Mouse (Mus musculus) myocyte (in vitro differentiated cells): ENCODE results near the gene Ubxn10. TPM values are rescaled to one million over a fixed set of nuclear protein-coding genes. Genes with fewer than 3 reads are reported as not detected.

ENCODE experiments used
- H3K27me3 ChIP-seq: one replicate; pipeline ENCODE4 v1.6.1; 2011; ENCODE audit not compliant: control insufficient read depth, insufficient read depth, insufficient read length
- H3K36me3 ChIP-seq: one replicate; pipeline ENCODE4 v1.6.1; 2011; ENCODE audit not compliant: control insufficient read depth, insufficient read depth
- H3K4me2 ChIP-seq: one replicate; pipeline ENCODE4 v1.6.1; 2011; ENCODE audit warnings: low read depth, control low read depth
- H3K4me3 ChIP-seq: one replicate; pipeline ENCODE4 v1.5.1; 2011; ENCODE audit warnings: mild to moderate bottlenecking, control low read depth, moderate library complexity
- H3K79me2 ChIP-seq: one replicate; pipeline ENCODE4 v1.6.1; 2011; ENCODE audit not compliant: control insufficient read depth, insufficient read depth
- H3ac ChIP-seq: one replicate; pipeline ENCODE4 v1.6.1; 2011; ENCODE audit not compliant: control insufficient read depth, insufficient read length
- CEBPB ChIP-seq: IDR thresholded peaks from 2 replicates; pipeline ENCODE4 v1.6.1; 2011; ENCODE audit warnings: mild to moderate bottlenecking, moderate library complexity; ENCODE audit not compliant: poor library complexity, insufficient read depth, severe bottlenecking
- E2F4 ChIP-seq: IDR thresholded peaks from one replicate; pipeline ENCODE4 v1.6.1; 2011; ENCODE audit warnings: mild to moderate bottlenecking, control low read depth, moderate library complexity; ENCODE audit not compliant: insufficient read depth
- MAX ChIP-seq: IDR thresholded peaks from one replicate; pipeline ENCODE4 v1.6.1; 2011; ENCODE audit warnings: low read depth, mild to moderate bottlenecking, control low read depth
- MYOD1 ChIP-seq, 3 experiments: IDR thresholded peaks; one replicate each; pipeline ENCODE4 v1.6.1; 2011; ENCODE audit warnings: control low read depth in 2 of 3, low read depth in 2 of 3, mild to moderate bottlenecking in 2 of 3, moderate library complexity in 1 of 3; ENCODE audit not compliant: insufficient read length in 2 of 3, control insufficient read depth in 1 of 3
- MYOG ChIP-seq, 3 experiments: IDR thresholded peaks; one replicate each; pipeline ENCODE4 v1.6.1; 2011; ENCODE audit warnings: control low read depth in 2 of 3, low read depth in 2 of 3, mild to moderate bottlenecking in 2 of 3; ENCODE audit not compliant: insufficient read length in 2 of 3, control insufficient read depth in 1 of 3, insufficient read depth in 1 of 3
- POLR2A ChIP-seq: IDR thresholded peaks from one replicate; pipeline ENCODE4 v1.6.1; 2011; ENCODE audit warnings: low read depth, mild to moderate bottlenecking, control low read depth, moderate library complexity; ENCODE audit not compliant: insufficient read length
- POLR2AphosphoS2 ChIP-seq: IDR thresholded peaks from one replicate; pipeline ENCODE4 v1.6.1; 2011; ENCODE audit warnings: low read depth, control low read depth; ENCODE audit not compliant: insufficient read length
- REST ChIP-seq: IDR thresholded peaks from one replicate; pipeline ENCODE4 v1.6.1; 2011; ENCODE audit warnings: mild to moderate bottlenecking, control low read depth, moderate library complexity; ENCODE audit not compliant: insufficient read depth, insufficient read length
- SRF ChIP-seq: IDR thresholded peaks from one replicate; pipeline ENCODE4 v1.6.1; 2011; ENCODE audit warnings: low read depth; ENCODE audit not compliant: control insufficient read depth, insufficient read length
- TCF12 ChIP-seq: IDR thresholded peaks from one replicate; pipeline ENCODE4 v1.6.1; 2011; ENCODE audit warnings: mild to moderate bottlenecking, control low read depth; ENCODE audit not compliant: poor library complexity, insufficient read depth, severe bottlenecking
- TCF3 ChIP-seq: IDR thresholded peaks from one replicate; pipeline ENCODE4 v1.6.1; 2011; ENCODE audit warnings: low read depth, control low read depth; ENCODE audit not compliant: insufficient read length
- USF1 ChIP-seq: IDR thresholded peaks from one replicate; pipeline ENCODE4 v1.6.1; 2011; ENCODE audit warnings: low read depth, mild to moderate bottlenecking, control low read depth, moderate library complexity
- polyA plus RNA-seq: library from polyadenylated mRNA; unstranded; fragments of >200 nt; fragmentation: generic; extraction: Trizol; gene quantifications from one replicate; pipeline ENCODE4 v1.2.1, GENCODE M21; 2012; ENCODE audit warnings: missing spikeins

The Ubxn10 gene
- polyA plus RNA-seq, 1 experiment, result not detected

- TF ChIP-seq POLR2AphosphoS2, result no peak
- TF ChIP-seq CEBPB, result no peak
- TF ChIP-seq TCF3, result no peak
- no peak for TF ChIP-seq REST
- TF ChIP-seq MAX, result no peak
- Histone ChIP-seq H3K4me2 (no peak overlapping the region), H3ac (no peak overlapping the region), H3K36me3 (no peaks in the 10 kb centered on the region), H3K4me3 (no peak overlapping the region), H3K27me3 (peaks cover 5% of the 10 kb centered on the region), H3K79me2 (no peaks in the 10 kb centered on the region)
These were observed 51.2 kb downstream of the Ubxn10 start for GRCm38 (mm10) chr4:138685813-138686212.

GRCm38 (mm10) chr4:138682760-138683159 is 54.2 kb downstream of the Ubxn10 start:
- H3K27me3 ChIP-seq, result peaks cover 12% of the 10 kb centered on the region
- H3K79me2 ChIP-seq, result no peaks in the 10 kb centered on the region
- no peak overlapping the region for H3K4me2 ChIP-seq
- no peak overlapping the region for H3ac ChIP-seq
- no peaks in the 10 kb centered on the region for H3K36me3 ChIP-seq
- no peak overlapping the region for H3K4me3 ChIP-seq
- TF ChIP-seq MYOD1 (IDR thresholded peaks at IDR 0.05; ENCODE audit: control insufficient read depth in 1 of 3, insufficient read length in 2 of 3, low read depth in 2 of 3), result no peak
- no peak for TF ChIP-seq POLR2A
- no peak for TF ChIP-seq TCF3
- no peak for TF ChIP-seq E2F4
- TF ChIP-seq SRF, result no peak
- no peak for TF ChIP-seq MAX
- TF ChIP-seq MYOG (IDR thresholded peaks at IDR 0.05; ENCODE audit: control insufficient read depth in 1 of 3, insufficient read depth in 1 of 3, insufficient read length in 2 of 3, low read depth in 2 of 3), result no peak
- no peak for TF ChIP-seq TCF12
- no peak for TF ChIP-seq POLR2AphosphoS2
- TF ChIP-seq REST, result no peak
- no peak for TF ChIP-seq CEBPB
- TF ChIP-seq USF1, result no peak

- no peak overlapping the region for H3K4me2 ChIP-seq
- H3K4me3 ChIP-seq, result no peak overlapping the region
- TF ChIP-seq POLR2AphosphoS2, result no peak
- TF ChIP-seq REST, result no peak
- no peak for TF ChIP-seq CEBPB
- no peak for TF ChIP-seq MYOG (IDR thresholded peaks at IDR 0.05; ENCODE audit: control insufficient read depth in 1 of 3, insufficient read depth in 1 of 3, insufficient read length in 2 of 3, low read depth in 2 of 3)
- no peak for TF ChIP-seq E2F4
- TF ChIP-seq TCF12, result no peak
- no peak for TF ChIP-seq POLR2A
- no peak for TF ChIP-seq MYOD1 (IDR thresholded peaks at IDR 0.05; ENCODE audit: control insufficient read depth in 1 of 3, insufficient read length in 2 of 3, low read depth in 2 of 3)
- TF ChIP-seq TCF3, result no peak
- no peak for TF ChIP-seq MAX
- TF ChIP-seq SRF, result no peak
- no peak for TF ChIP-seq USF1
These were observed 56.8 kb downstream of the Ubxn10 start for GRCm38 (mm10) chr4:138680124-138680523.

GRCm38 (mm10) chr4:138677579-138677978 is 59.4 kb downstream of the Ubxn10 start:
- no peaks in the 10 kb centered on the region for H3K36me3 ChIP-seq
- H3ac ChIP-seq, result no peak overlapping the region
- no peak overlapping the region for H3K4me3 ChIP-seq
- no peak overlapping the region for H3K4me2 ChIP-seq
- H3K79me2 ChIP-seq, result no peaks in the 10 kb centered on the region
- TF ChIP-seq MYOG (IDR thresholded peaks at IDR 0.05; ENCODE audit: control insufficient read depth in 1 of 3, insufficient read depth in 1 of 3, insufficient read length in 2 of 3, low read depth in 2 of 3) (no peak), POLR2AphosphoS2 (no peak), TCF12 (no peak)
- H3K27me3 ChIP-seq, result peaks cover 7% of the 10 kb centered on the region

More at GRCm38 (mm10) chr4:138680124-138680523, 56.8 kb downstream of the Ubxn10 start:
- peaks cover 7% of the 10 kb centered on the region for H3K27me3 ChIP-seq
- H3ac ChIP-seq, result no peak overlapping the region
- H3K79me2 ChIP-seq, result no peaks in the 10 kb centered on the region
- no peaks in the 10 kb centered on the region for H3K36me3 ChIP-seq

- H3K36me3 ChIP-seq, result no peaks in the 10 kb centered on the region
- no peaks in the 10 kb centered on the region for H3K79me2 ChIP-seq
- H3K4me2 ChIP-seq, result no peak overlapping the region
- H3ac ChIP-seq, result no peak overlapping the region
- H3K4me3 ChIP-seq, result no peak overlapping the region
- TF ChIP-seq MAX (no peak), POLR2AphosphoS2 (no peak), MYOG (IDR thresholded peaks at IDR 0.05; ENCODE audit: control insufficient read depth in 1 of 3, insufficient read depth in 1 of 3, insufficient read length in 2 of 3, low read depth in 2 of 3) (no peak), TCF12 (no peak), USF1 (no peak), POLR2A (no peak), REST (peak; percentile 65), E2F4 (no peak)
- H3K27me3 ChIP-seq, result peaks cover 10% of the 10 kb centered on the region
These were observed 60.5 kb downstream of the Ubxn10 start for GRCm38 (mm10) chr4:138676480-138676879.
